Mouse (Mus musculus): ENCODE measurements around the gene 5730522E02Rik. TPM values are rescaled to one million over a fixed set of nuclear protein-coding genes. Genes with fewer than 3 reads are reported as not detected.

The 5730522E02Rik gene
- polyA plus RNA-seq, 1 experiment from 2014 or later: 6.1 TPM

DNA sequence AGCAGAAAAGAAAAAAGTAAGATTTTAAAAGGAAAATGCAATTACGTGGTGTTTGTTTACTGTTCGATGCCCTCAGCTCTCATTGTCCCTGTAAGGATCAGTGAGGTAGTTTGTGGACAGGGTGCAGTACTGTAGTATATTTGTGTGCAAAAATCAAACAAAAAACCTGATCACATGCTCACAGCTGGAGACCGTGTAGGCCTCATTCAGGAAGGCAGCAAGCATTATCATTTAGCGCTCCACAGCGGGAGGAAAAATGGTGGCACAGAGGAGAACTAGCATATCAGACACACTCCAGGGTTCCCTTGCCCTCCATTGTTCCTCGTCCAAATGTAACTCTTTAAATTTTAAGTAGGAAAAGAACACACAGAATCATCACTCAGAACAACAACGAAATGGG, 123.9 kb downstream of the 5730522E02Rik start:
- no peak for DNase-seq (ENCODE audit: low spot score)
- Histone ChIP-seq H3K9ac (ENCODE audit: low read length) (0 out of 2 replicates have a peak overlapping the region, but pooled peaks have one; percentile 27), H3K4me3 (ENCODE audit: low read depth, low read length) (no peak overlapping the region), H3K36me3 (ENCODE audit: control insufficient read depth, insufficient read depth, low read length) (no peaks in the 10 kb centered on the region), H3K27me3 (ENCODE audit: control insufficient read depth, insufficient read depth, low read length) (no peaks in the 10 kb centered on the region), H3K9me3 (ENCODE audit: control insufficient read depth, low read length) (no peaks in the 10 kb centered on the region), H3K27ac (ENCODE audit: low read depth, low read length) (no peak overlapping the region), H3K4me2 (ENCODE audit: low read depth, low read length, severe bottlenecking) (no peak overlapping the region), H3K4me1 (replicated peaks; ENCODE audit: control insufficient read depth, insufficient read depth, low read length) (peaks cover 4% of the 10 kb centered on the region; the same call in 1 of the 2 replicates)
- WGBS: 56% methylated on average over 7 of the region's 7 CpGs
- 0 out of 2 replicates have a peak, but pooled peaks have one; percentile 43 for ATAC-seq (replicated peaks; ENCODE audit: low FRiP score)

DNA sequence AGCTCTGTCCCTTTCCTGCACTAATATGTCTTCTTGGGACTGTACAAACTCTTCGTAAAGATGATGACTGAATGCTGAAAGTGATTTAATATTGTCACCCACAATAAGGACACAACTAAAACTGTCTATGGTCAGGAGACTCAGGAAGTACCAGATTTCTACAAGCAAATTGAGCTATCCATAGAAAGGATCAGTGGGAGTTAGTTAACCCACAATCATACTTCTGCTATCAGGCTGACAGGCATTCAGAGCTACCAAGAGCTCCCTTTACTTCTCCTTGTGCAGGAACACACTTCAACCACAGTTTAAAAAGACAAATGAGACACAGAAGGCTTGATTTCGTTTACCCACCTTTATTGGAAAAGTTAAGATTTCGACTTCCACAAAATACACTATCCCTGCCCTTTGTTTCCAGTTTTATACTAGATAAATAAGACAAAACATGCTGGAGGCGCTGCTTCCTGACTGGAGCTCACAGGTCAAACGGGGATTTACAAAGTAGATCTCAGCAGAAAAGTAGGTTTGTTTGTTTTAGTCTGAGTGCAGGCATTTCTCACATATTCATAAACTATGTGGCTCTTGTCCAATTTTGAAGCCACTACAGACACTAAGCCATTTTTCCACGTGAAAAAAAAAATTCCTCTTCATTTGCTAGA, 125.1 kb downstream of the 5730522E02Rik start:
- Histone ChIP-seq H3K9ac (ENCODE audit: low read length) (no peak overlapping the region), H3K27ac (ENCODE audit: low read depth, low read length) (no peak overlapping the region), H3K27me3 (ENCODE audit: control insufficient read depth, insufficient read depth, low read length) (no peaks in the 10 kb centered on the region), H3K36me3 (ENCODE audit: control insufficient read depth, insufficient read depth, low read length) (no peaks in the 10 kb centered on the region), H3K9me3 (ENCODE audit: control insufficient read depth, low read length) (no peaks in the 10 kb centered on the region), H3K4me2 (ENCODE audit: low read depth, low read length, severe bottlenecking) (no peak overlapping the region), H3K4me3 (ENCODE audit: low read depth, low read length) (no peak overlapping the region), H3K4me1 (replicated peaks; ENCODE audit: control insufficient read depth, insufficient read depth, low read length) (peaks cover 4% of the 10 kb centered on the region; the same call in 1 of the 2 replicates)
- no peak for DNase-seq (ENCODE audit: low spot score)
- 63% methylated on average over 6 of the region's 6 CpGs for WGBS
- ATAC-seq (replicated peaks; ENCODE audit: low FRiP score): no peak

DNA sequence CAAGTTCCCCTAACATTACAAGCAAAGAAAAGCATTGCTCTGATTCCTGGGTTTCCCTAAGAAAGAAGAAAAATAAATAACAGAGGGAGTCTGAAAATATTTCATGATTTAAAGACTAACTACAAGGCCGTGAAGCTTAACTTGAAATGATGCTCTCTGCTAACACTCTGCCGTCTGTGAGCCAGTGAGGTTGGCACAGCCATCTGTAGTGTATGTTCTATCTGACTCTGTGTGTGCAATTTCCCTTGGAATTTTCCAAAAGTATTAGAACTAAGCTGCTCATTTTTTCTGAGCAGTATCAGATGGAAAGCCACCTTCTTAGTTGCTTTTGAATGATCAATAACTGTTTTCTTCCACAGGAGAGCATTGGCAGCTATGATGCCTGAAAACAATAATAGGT, 134.2 kb downstream of the 5730522E02Rik start:
- no peak overlapping the region for H3K4me3 ChIP-seq (ENCODE audit: low read depth, low read length)
- DNase-seq (ENCODE audit: low spot score) (no peak), ATAC-seq (replicated peaks; ENCODE audit: low FRiP score) (no peak)
- H3K36me3 ChIP-seq (ENCODE audit: control insufficient read depth, insufficient read depth, low read length): no peaks in the 10 kb centered on the region
- no peak overlapping the region for H3K4me2 ChIP-seq (ENCODE audit: low read depth, low read length, severe bottlenecking)
- 77% methylated on average over 2 of the region's 2 CpGs for WGBS
- no peak overlapping the region for H3K9ac ChIP-seq (ENCODE audit: low read length)
- H3K4me1 ChIP-seq (replicated peaks; ENCODE audit: control insufficient read depth, insufficient read depth, low read length): no peaks in the 10 kb centered on the region
- H3K9me3 ChIP-seq (ENCODE audit: control insufficient read depth, low read length): no peaks in the 10 kb centered on the region
- H3K27me3 ChIP-seq (ENCODE audit: control insufficient read depth, insufficient read depth, low read length): no peaks in the 10 kb centered on the region
- H3K27ac ChIP-seq (ENCODE audit: low read depth, low read length): no peak overlapping the region

DNA sequence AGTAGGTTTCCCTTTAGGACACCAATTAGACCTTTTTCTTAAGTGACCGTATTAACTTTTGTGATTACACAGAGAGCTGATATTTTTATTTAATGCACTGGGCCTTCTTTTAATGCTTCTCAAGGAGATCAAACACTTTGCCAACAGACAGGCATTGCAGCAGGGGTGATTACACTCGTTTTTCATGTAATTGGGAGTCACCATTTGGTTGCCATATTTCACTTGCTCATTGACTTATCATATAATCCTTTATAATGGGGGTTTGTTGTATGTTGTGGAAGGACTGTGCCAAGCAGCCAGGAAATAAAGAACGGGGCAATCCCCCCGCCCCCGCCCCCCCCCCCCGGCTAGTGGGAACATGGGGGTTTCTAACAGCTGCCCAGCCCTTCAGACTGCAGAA, 135.0 kb downstream of the 5730522E02Rik start:
- H3K4me1 ChIP-seq (replicated peaks; ENCODE audit: control insufficient read depth, insufficient read depth, low read length): no peaks in the 10 kb centered on the region
- H3K4me3 ChIP-seq (ENCODE audit: low read depth, low read length): no peak overlapping the region
- no peak overlapping the region for H3K4me2 ChIP-seq (ENCODE audit: low read depth, low read length, severe bottlenecking)
- ATAC-seq (replicated peaks; ENCODE audit: low FRiP score): no peak
- H3K9me3 ChIP-seq (ENCODE audit: control insufficient read depth, low read length): no peaks in the 10 kb centered on the region
- no peaks in the 10 kb centered on the region for H3K27me3 ChIP-seq (ENCODE audit: control insufficient read depth, insufficient read depth, low read length)
- no peak overlapping the region for H3K9ac ChIP-seq (ENCODE audit: low read length)
- 73% methylated on average over 6 of the region's 6 CpGs for WGBS
- no peak for DNase-seq (ENCODE audit: low spot score)
- no peak overlapping the region for H3K27ac ChIP-seq (ENCODE audit: low read depth, low read length)
- no peaks in the 10 kb centered on the region for H3K36me3 ChIP-seq (ENCODE audit: control insufficient read depth, insufficient read depth, low read length)

DNA sequence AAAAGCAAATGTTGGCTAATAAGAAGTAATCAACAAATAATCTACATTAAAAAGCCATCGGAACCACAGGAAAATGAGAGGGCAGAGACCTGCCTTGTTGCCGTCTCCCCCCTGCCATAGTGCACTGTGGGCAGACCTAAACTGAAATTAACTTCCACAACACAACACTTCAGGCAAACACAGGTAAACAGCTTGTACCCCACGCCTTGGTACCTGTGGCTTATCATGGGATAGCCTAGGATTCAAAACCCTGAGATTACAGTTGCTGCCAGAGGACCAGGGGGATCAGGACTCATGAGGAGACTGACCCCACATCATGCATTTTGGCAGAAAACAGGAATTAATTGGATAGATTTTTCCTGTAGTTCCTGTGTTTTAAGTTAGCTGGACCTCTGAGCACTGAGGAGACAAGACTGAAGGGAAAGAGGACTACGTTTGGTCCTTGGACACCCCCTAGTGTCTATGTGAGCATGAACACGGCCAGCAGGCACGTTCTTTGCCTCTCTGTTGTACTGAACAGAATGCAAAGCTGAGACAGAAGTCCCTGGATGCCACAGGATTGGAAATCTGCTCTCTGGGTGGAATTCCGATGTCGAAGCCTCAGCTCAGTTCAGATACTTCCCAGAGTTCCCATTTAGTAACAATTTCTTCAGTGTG, 136.8 kb downstream of the 5730522E02Rik start:
- peak; percentile 67 for DNase-seq (ENCODE audit: low spot score)
- Histone ChIP-seq H3K9me3 (ENCODE audit: control insufficient read depth, low read length) (no peaks in the 10 kb centered on the region), H3K27ac (ENCODE audit: low read depth, low read length) (no peak overlapping the region), H3K4me3 (ENCODE audit: low read depth, low read length) (no peak overlapping the region), H3K36me3 (ENCODE audit: control insufficient read depth, insufficient read depth, low read length) (no peaks in the 10 kb centered on the region), H3K27me3 (ENCODE audit: control insufficient read depth, insufficient read depth, low read length) (no peaks in the 10 kb centered on the region), H3K9ac (ENCODE audit: low read length) (no peak overlapping the region), H3K4me1 (replicated peaks; ENCODE audit: control insufficient read depth, insufficient read depth, low read length) (no peaks in the 10 kb centered on the region), H3K4me2 (ENCODE audit: low read depth, low read length, severe bottlenecking) (no peak overlapping the region)
- peak; percentile 85 for ATAC-seq (replicated peaks; ENCODE audit: low FRiP score)
- WGBS: 46% methylated on average over 8 of the region's 8 CpGs

DNA sequence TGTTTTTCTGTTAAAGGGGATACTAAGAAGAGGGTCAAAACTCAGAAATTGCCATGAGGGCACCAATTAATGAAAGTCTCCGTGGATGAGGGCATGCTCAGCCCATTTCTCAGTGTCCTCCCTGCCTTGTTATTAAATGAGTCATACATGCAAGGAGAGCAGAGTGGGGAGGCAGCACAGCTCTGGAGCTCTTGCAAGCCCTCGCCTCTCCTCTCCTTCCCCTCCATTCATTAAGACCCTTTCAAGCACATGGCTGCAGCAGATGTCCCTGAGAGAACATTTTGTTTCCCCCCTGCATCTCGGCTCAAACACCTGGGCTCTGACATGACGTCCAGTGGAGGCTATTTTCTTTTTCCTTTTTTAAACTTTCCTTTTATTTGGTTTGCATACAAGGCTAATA, 138.5 kb downstream of the 5730522E02Rik start:
- H3K9me3 ChIP-seq (ENCODE audit: control insufficient read depth, low read length): no peaks in the 10 kb centered on the region
- 36% methylated on average over 4 of the region's 4 CpGs for WGBS
- no peak overlapping the region for H3K4me3 ChIP-seq (ENCODE audit: low read depth, low read length)
- H3K4me1 ChIP-seq (replicated peaks; ENCODE audit: control insufficient read depth, insufficient read depth, low read length): no peaks in the 10 kb centered on the region
- H3K36me3 ChIP-seq (ENCODE audit: control insufficient read depth, insufficient read depth, low read length): no peaks in the 10 kb centered on the region
- no peak overlapping the region for H3K27ac ChIP-seq (ENCODE audit: low read depth, low read length)
- H3K4me2 ChIP-seq (ENCODE audit: low read depth, low read length, severe bottlenecking): no peak overlapping the region
- DNase-seq (ENCODE audit: low spot score) (no peak), ATAC-seq (replicated peaks; ENCODE audit: low FRiP score) (0 out of 2 replicates have a peak, but pooled peaks have one; percentile 51)
- no peak overlapping the region for H3K9ac ChIP-seq (ENCODE audit: low read length)
- H3K27me3 ChIP-seq (ENCODE audit: control insufficient read depth, insufficient read depth, low read length): no peaks in the 10 kb centered on the region

DNA sequence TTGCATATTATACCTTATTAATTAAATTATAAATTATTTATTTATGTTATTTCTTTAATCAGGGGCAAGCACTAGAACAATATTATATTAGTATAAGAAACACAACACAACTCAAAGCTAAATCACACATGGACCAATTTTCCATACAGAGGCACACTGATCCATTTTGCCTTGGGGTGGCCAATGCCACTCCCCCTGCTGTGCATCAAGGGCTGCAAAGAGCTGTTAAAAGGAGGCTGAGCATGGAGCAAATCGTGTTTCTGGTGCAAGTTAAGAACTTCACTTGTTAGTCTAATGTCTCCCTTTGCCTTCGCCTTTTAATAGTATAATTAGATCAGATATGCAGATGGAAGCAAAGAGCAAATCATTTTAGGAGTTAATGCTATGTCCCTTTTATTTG, 147.3 kb downstream of the 5730522E02Rik start:
- no peak for ATAC-seq (replicated peaks; ENCODE audit: low FRiP score)
- no peak overlapping the region for H3K27ac ChIP-seq (ENCODE audit: low read depth, low read length)
- no peaks in the 10 kb centered on the region for H3K27me3 ChIP-seq (ENCODE audit: control insufficient read depth, insufficient read depth, low read length)
- DNase-seq (ENCODE audit: low spot score): no peak
- H3K9ac ChIP-seq (ENCODE audit: low read length): no peak overlapping the region
- no peaks in the 10 kb centered on the region for H3K4me1 ChIP-seq (replicated peaks; ENCODE audit: control insufficient read depth, insufficient read depth, low read length)
- no peaks in the 10 kb centered on the region for H3K36me3 ChIP-seq (ENCODE audit: control insufficient read depth, insufficient read depth, low read length)
- no peak overlapping the region for H3K4me3 ChIP-seq (ENCODE audit: low read depth, low read length)
- H3K4me2 ChIP-seq (ENCODE audit: low read depth, low read length, severe bottlenecking): no peak overlapping the region
- H3K9me3 ChIP-seq (ENCODE audit: control insufficient read depth, low read length): no peaks in the 10 kb centered on the region
- WGBS: 23% methylated on average over 2 of the region's 2 CpGs

DNA sequence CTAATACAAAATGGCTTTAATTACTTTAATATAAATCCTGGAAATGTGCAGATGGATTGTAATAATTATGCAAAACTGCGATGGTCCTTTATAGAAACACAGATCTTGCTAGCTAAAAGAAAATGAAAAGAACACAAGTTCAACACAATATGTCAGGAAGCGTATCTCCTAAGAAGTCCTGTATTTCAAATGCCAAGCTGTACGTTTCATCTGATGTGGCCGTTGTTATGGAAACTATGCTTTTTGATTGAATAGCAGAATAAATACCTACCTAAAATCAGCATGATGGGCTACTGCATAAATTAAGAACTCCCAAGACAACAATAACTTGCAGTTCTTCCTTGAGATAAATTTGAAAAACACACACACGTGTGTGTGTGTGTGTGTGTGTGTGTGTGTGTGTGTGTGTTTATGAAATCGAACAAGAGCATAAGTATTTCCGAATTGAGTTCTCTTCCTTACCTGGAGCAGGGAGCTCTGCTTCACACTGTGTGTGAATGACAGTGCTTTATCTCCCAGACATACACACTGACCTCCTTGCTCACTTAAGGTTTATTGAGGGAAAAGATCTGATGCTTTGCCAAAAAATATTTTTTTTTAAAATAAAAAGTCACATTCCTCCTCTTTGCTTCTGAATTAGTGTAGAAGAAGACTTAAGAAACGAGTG, 149.0 kb downstream of the 5730522E02Rik start:
- 74% methylated on average over 8 of the region's 8 CpGs for WGBS
- ATAC-seq (replicated peaks; ENCODE audit: low FRiP score) (no peak), DNase-seq (ENCODE audit: low spot score) (no peak)
- Histone ChIP-seq H3K9ac (ENCODE audit: low read length) (no peak overlapping the region), H3K36me3 (ENCODE audit: control insufficient read depth, insufficient read depth, low read length) (no peaks in the 10 kb centered on the region), H3K4me3 (ENCODE audit: low read depth, low read length) (no peak overlapping the region), H3K4me1 (replicated peaks; ENCODE audit: control insufficient read depth, insufficient read depth, low read length) (no peaks in the 10 kb centered on the region), H3K4me2 (ENCODE audit: low read depth, low read length, severe bottlenecking) (no peak overlapping the region), H3K27ac (ENCODE audit: low read depth, low read length) (no peak overlapping the region), H3K27me3 (ENCODE audit: control insufficient read depth, insufficient read depth, low read length) (no peaks in the 10 kb centered on the region), H3K9me3 (ENCODE audit: control insufficient read depth, low read length) (no peaks in the 10 kb centered on the region)

All from forebrain, embryonic 11.5 days (tissue).